Mouse (Mus musculus) ZHBTc4 (cell line): ENCODE results near the gene Slc12a8.

Source experiments
- DNase-seq: peaks from one replicate; pipeline ENCODE4 v3.0.0-alpha.2; 2011; ENCODE audit warnings: low read depth, low spot score

Gene Slc12a8

GRCm38 (mm10) chr16:33610466-33610865 is 93.3 kb downstream of the Slc12a8 start:
- no peak for DNase-seq

GRCm38 (mm10) chr16:33611291-33611690 is 94.2 kb downstream of the Slc12a8 start:
- DNase-seq: no peak

GRCm38 (mm10) chr16:33612056-33612770 is 95.1 kb downstream of the Slc12a8 start:
- no peak for DNase-seq

- DNase-seq: peak; percentile 55
Measured at GRCm38 (mm10) chr16:33615986-33616385, 98.9 kb downstream of the Slc12a8 start.

- no peak for DNase-seq
Measured at GRCm38 (mm10) chr16:33621836-33622235, 104.7 kb downstream of the Slc12a8 start.

- no peak for DNase-seq
Measured at GRCm38 (mm10) chr16:33624586-33624985, 107.5 kb downstream of the Slc12a8 start.

GRCm38 (mm10) chr16:33629539-33629938 is 112.4 kb downstream of the Slc12a8 start:
- no peak for DNase-seq

GRCm38 (mm10) chr16:33635836-33636595 is 118.9 kb downstream of the Slc12a8 start:
- DNase-seq: no peak

GRCm38 (mm10) chr16:33641779-33642178 is 124.7 kb downstream of the Slc12a8 start:
- DNase-seq: no peak

GRCm38 (mm10) chr16:33653116-33653515 is 136.0 kb downstream of the Slc12a8 start:
- no peak for DNase-seq

GRCm38 (mm10) chr16:33655443-33655842 is 138.3 kb downstream of the Slc12a8 start:
- DNase-seq: no peak

- DNase-seq: no peak
Measured at GRCm38 (mm10) chr16:33657191-33657590, 140.1 kb downstream of the Slc12a8 start.

GRCm38 (mm10) chr16:33658121-33658520 is 141.0 kb downstream of the Slc12a8 start:
- no peak for DNase-seq

GRCm38 (mm10) chr16:33659521-33659920 is 142.4 kb downstream of the Slc12a8 start:
- DNase-seq: no peak

- peak; percentile 60 for DNase-seq
Measured at GRCm38 (mm10) chr16:33660125-33660524, 143.0 kb downstream of the Slc12a8 start.

GRCm38 (mm10) chr16:33662841-33663240 is 145.7 kb downstream of the Slc12a8 start:
- no peak for DNase-seq

GRCm38 (mm10) chr16:33666226-33666625 is 149.1 kb downstream of the Slc12a8 start:
- DNase-seq: no peak

- no peak for DNase-seq
Measured at GRCm38 (mm10) chr16:33666985-33667538, 149.9 kb downstream of the Slc12a8 start.

- DNase-seq: no peak
Measured at GRCm38 (mm10) chr16:33668448-33668847, 151.3 kb downstream of the Slc12a8 start.

GRCm38 (mm10) chr16:33669072-33669471 is 151.9 kb downstream of the Slc12a8 start:
- no peak for DNase-seq

GRCm38 (mm10) chr16:33670340-33670739 is 153.2 kb downstream of the Slc12a8 start:
- DNase-seq: no peak

GRCm38 (mm10) chr16:33670933-33671332 is 153.8 kb downstream of the Slc12a8 start:
- DNase-seq: no peak

- DNase-seq: no peak
Measured at GRCm38 (mm10) chr16:33672188-33672587, 155.1 kb downstream of the Slc12a8 start.
